Mouse (Mus musculus) liver, adult 2 months (tissue): ENCODE results near the gene Trio. TPM values are rescaled to one million over a fixed set of nuclear protein-coding genes. Genes with fewer than 3 reads are reported as not detected.

Experiments used
- DNase-seq: peaks from one replicate; pipeline ENCODE4 v3.0.0-alpha.2; 2011; ENCODE audit warnings: low read depth, low spot score; ENCODE audit errors: extremely low read depth
- H3K27ac ChIP-seq: fragments of 200-500 bp; replicated peaks from 2 replicates; pipeline ENCODE4 v1.5.1; 2012; ENCODE audit warnings: low read depth, mild to moderate bottlenecking, control low read depth, inconsistent platforms, low read length; ENCODE audit not compliant: insufficient read depth
- H3K27me3 ChIP-seq: fragments of 200-500 bp; 2 replicates; pipeline ENCODE4 v1.6.1; 2012; ENCODE audit warnings: mild to moderate bottlenecking, moderate library complexity, low read length, inconsistent platforms; ENCODE audit not compliant: control insufficient read depth, insufficient read depth
- H3K36me3 ChIP-seq: fragments of 200-500 bp; 2 replicates; pipeline ENCODE4 v1.6.1; 2012; ENCODE audit warnings: low read length, inconsistent platforms; ENCODE audit not compliant: control insufficient read depth, insufficient read depth
- H3K4me1 ChIP-seq: fragments of 200-500 bp; 2 replicates; pipeline ENCODE4 v1.6.1; 2011; ENCODE audit warnings: low read length; ENCODE audit not compliant: control insufficient read depth, insufficient read depth
- H3K4me3 ChIP-seq: fragments of 200-500 bp; 2 replicates; pipeline ENCODE4 v1.5.1; 2011; ENCODE audit warnings: low read depth, mild to moderate bottlenecking, control low read depth, low read length, moderate library complexity; ENCODE audit not compliant: insufficient read depth
- H3K79me2 ChIP-seq: fragments of 200-500 bp; 2 replicates; pipeline ENCODE4 v1.6.1; 2012; ENCODE audit warnings: inconsistent platforms, mild to moderate bottlenecking, low read length, moderate library complexity; ENCODE audit not compliant: control insufficient read depth, insufficient read depth
- H3K9ac ChIP-seq: fragments of 200-500 bp; 2 replicates; pipeline ENCODE4 v1.6.1; 2012; ENCODE audit warnings: low read depth, mild to moderate bottlenecking, control low read depth, inconsistent platforms, low read length
- CTCF ChIP-seq: fragments of 200-500 bp; IDR thresholded peaks from 2 replicates; pipeline ENCODE4 v1.5.1; 2011; ENCODE audit warnings: low read depth, low read length, control low read depth
- POLR2A ChIP-seq: fragments of 200-500 bp; IDR thresholded peaks from 2 replicates; pipeline ENCODE4 v1.6.1; 2011; ENCODE audit warnings: low read length, control low read depth; ENCODE audit not compliant: insufficient read depth; ENCODE audit errors: extremely low read depth
- WGBS: fragments of 180-500 bp; shearing (Covaris S2); methylation state at CpG from one replicate; pipeline ENCODE4 v1.1.7; 2018; 5-methylcytosine and 5-hydroxymethylcytosine counted together
- polyA plus RNA-seq: library from polyadenylated mRNA; depleted of rRNA; stranded (reverse); fragments of >200 nt; gene quantifications from 2 replicates; pipeline ENCODE4 v1.2.3, GENCODE M21; 2012
- total RNA-seq: library from RNA; depleted of rRNA; stranded (reverse); fragments of >200 nt; gene quantifications from 2 replicates; pipeline ENCODE4 v1.2.3, GENCODE M21; 2014

The Trio gene
- total and polyA plus RNA-seq, 2 experiments: 10.6 to 17.9 TPM

- Histone ChIP-seq H3K4me3 (no peak overlapping the region), H3K4me1 (no peaks in the 10 kb centered on the region), H3K27me3 (no peaks in the 10 kb centered on the region), H3K36me3 (no peaks in the 10 kb centered on the region), H3K79me2 (no peaks in the 10 kb centered on the region), H3K27ac (no peak overlapping the region), H3K9ac (no peak overlapping the region)
- 85% methylated on average over 10 of the region's 10 CpGs for WGBS
- TF ChIP-seq CTCF: no peak
- no peak for TF ChIP-seq POLR2A
- DNase-seq: no peak
Observed at GRCm38 (mm10) chr15:28035601-28036000, 10.0 kb upstream of the Trio start.

GRCm38 (mm10) chr15:28034636-28035035 is 9.0 kb upstream of the Trio start:
- no peak for TF ChIP-seq CTCF
- no peaks in the 10 kb centered on the region for H3K79me2 ChIP-seq
- whole genome bisulfite sequencing: 71% methylated on average over 10 of the region's 10 CpGs
- no peak overlapping the region for H3K27ac ChIP-seq
- no peaks in the 10 kb centered on the region for H3K27me3 ChIP-seq
- H3K4me3 ChIP-seq: no peak overlapping the region
- H3K36me3 ChIP-seq: no peaks in the 10 kb centered on the region
- DNase-seq: no peak
- no peaks in the 10 kb centered on the region for H3K4me1 ChIP-seq
- H3K9ac ChIP-seq: no peak overlapping the region

- no peaks in the 10 kb centered on the region; the same call in 1 of the 2 replicates for H3K79me2 ChIP-seq
- H3K36me3 ChIP-seq: no peaks in the 10 kb centered on the region
- TF ChIP-seq POLR2A: no peak
- TF ChIP-seq CTCF: no peak
- H3K27ac ChIP-seq: no peak overlapping the region
- H3K27me3 ChIP-seq: no peaks in the 10 kb centered on the region
- no peak overlapping the region for H3K9ac ChIP-seq
- WGBS: 96% methylated on average over 7 of the region's 7 CpGs
- no peak overlapping the region for H3K4me3 ChIP-seq
- no peak for DNase-seq
- H3K4me1 ChIP-seq: no peaks in the 10 kb centered on the region
Observed at GRCm38 (mm10) chr15:28029371-28029770, 3.7 kb upstream of the Trio start.

- H3K27ac ChIP-seq: no peak overlapping the region
- DNase-seq: no peak
- H3K36me3 ChIP-seq: no peaks in the 10 kb centered on the region
- no peaks in the 10 kb centered on the region for H3K27me3 ChIP-seq
- no peak overlapping the region for H3K9ac ChIP-seq
- H3K79me2 ChIP-seq: peaks cover 4% of the 10 kb centered on the region
- no peak overlapping the region for H3K4me3 ChIP-seq
- WGBS: 91% methylated on average over 6 of the region's 6 CpGs
- no peak for TF ChIP-seq POLR2A
- TF ChIP-seq CTCF: no peak
- H3K4me1 ChIP-seq: peaks cover 4% of the 10 kb centered on the region
Observed at GRCm38 (mm10) chr15:28028542-28028941, 2.9 kb upstream of the Trio start.

GRCm38 (mm10) chr15:28026167-28026481 is 476 bp upstream of the Trio start:
- TF ChIP-seq CTCF (peak; percentile 93), POLR2A (no peak)
- H3K4me3 ChIP-seq: peak overlapping the region; percentile 50
- H3K27me3 ChIP-seq: no peaks in the 10 kb centered on the region
- peak overlapping the region; percentile 66 for H3K9ac ChIP-seq
- DNase-seq: no peak
- 0 out of 2 replicates have a peak overlapping the region, but pooled peaks have one; percentile 7 for H3K27ac ChIP-seq
- 2% methylated on average over 18 of the region's 18 CpGs for WGBS
- H3K36me3 ChIP-seq: no peaks in the 10 kb centered on the region
- peaks cover 6% of the 10 kb centered on the region for H3K4me1 ChIP-seq
- H3K79me2 ChIP-seq: peaks cover 27% of the 10 kb centered on the region

GRCm38 (mm10) chr15:28024965-28025338 is 696 bp downstream of the Trio start:
- Histone ChIP-seq H3K4me1 (peaks cover 13% of the 10 kb centered on the region), H3K79me2 (peaks cover 33% of the 10 kb centered on the region), H3K4me3 (peak overlapping the region; percentile 80), H3K36me3 (no peaks in the 10 kb centered on the region), H3K27me3 (no peaks in the 10 kb centered on the region), H3K27ac (peak overlapping the region; percentile 23), H3K9ac (peak overlapping the region; percentile 90)
- no peak for TF ChIP-seq POLR2A
- 1% methylated on average over 54 of the region's 54 CpGs for WGBS
- DNase-seq: no peak
